27 mouse cellular contexts compared by ENCODE assay signal in genomic region chr13:38772996-38773395, GRCm38 (mm10).
DNase-seq lines count a peak whose midpoint lies in the region; ATAC-seq and TF ChIP-seq lines count a peak whose summit lies in the region.
"Had no signal": no experiment of that assay in that cellular context is flagged by ENCODE, and none has a peak within 500 bp of the region (broad histone marks: within the 10 kb centered on the region; RNA-seq: fewer than 3 reads in every experiment).

No protein-coding gene starts in this region.

- no peak overlapping the region for H3K4me2 ChIP-seq in heart, embryonic 12.5 days
- no peak overlapping the region for H3K4me2 ChIP-seq in midbrain, embryonic 16.5 days (ENCODE audit: low read length)
- H3K4me2 ChIP-seq in midbrain, postnatal 0 days (ENCODE audit: low read depth, low read length, poor library complexity, severe bottlenecking), result no peak overlapping the region
- H3K4me2 ChIP-seq: embryonic facial prominence, embryonic 12.5 days; forebrain, embryonic 13.5 days; heart, embryonic 13.5 days; hindbrain, embryonic 14.5 days had no signal

- ATAC-seq in heart, embryonic 12.5 days (ENCODE audit: insufficient number of reproducible peaks, low FRiP score), result no peak
- peak; percentile 54; the same call in 1 of the 2 replicates for ATAC-seq in midbrain, embryonic 16.5 days
- ATAC-seq in midbrain, postnatal 0 days (ENCODE audit: low FRiP score), result no peak
- ATAC-seq: forebrain, embryonic 13.5 days; forebrain, embryonic 16.5 days; intestine, postnatal 0 days; Patski had no signal

- no peaks in the 10 kb centered on the region for H3K9me3 ChIP-seq in heart, embryonic 12.5 days (replicated peaks)
- H3K9me3 ChIP-seq in midbrain, embryonic 16.5 days (replicated peaks; ENCODE audit: control insufficient read depth, low read length, poor library complexity, severe bottlenecking), result no peaks in the 10 kb centered on the region
- H3K9me3 ChIP-seq in midbrain, postnatal 0 days (ENCODE audit: low read length), result no peaks in the 10 kb centered on the region
- H3K9me3 ChIP-seq: embryonic facial prominence, embryonic 12.5 days; forebrain, embryonic 13.5 days; G1E; heart, embryonic 13.5 days had no signal

- H3K9ac ChIP-seq in heart, embryonic 12.5 days, result no peak overlapping the region
- H3K9ac ChIP-seq in midbrain, embryonic 16.5 days (ENCODE audit: low read depth, low read length), result no peak overlapping the region
- no peak overlapping the region for H3K9ac ChIP-seq in midbrain, postnatal 0 days (replicated peaks; ENCODE audit: low read length, poor library complexity, severe bottlenecking)
- H3K9ac ChIP-seq: embryonic facial prominence, embryonic 12.5 days; forebrain, embryonic 13.5 days; heart, embryonic 13.5 days; hindbrain, embryonic 14.5 days had no signal

- H3K36me3 ChIP-seq in heart, embryonic 12.5 days, result no peaks in the 10 kb centered on the region
- no peaks in the 10 kb centered on the region for H3K36me3 ChIP-seq in midbrain, embryonic 16.5 days (ENCODE audit: control insufficient read depth, insufficient read depth, low read length)
- no peaks in the 10 kb centered on the region for H3K36me3 ChIP-seq in midbrain, postnatal 0 days (ENCODE audit: insufficient read depth, low read length)
- H3K36me3 ChIP-seq: embryonic facial prominence, embryonic 12.5 days; G1E; heart, embryonic 13.5 days had no signal

- no peak overlapping the region for H3K4me3 ChIP-seq in heart, embryonic 12.5 days
- H3K4me3 ChIP-seq in midbrain, embryonic 16.5 days (ENCODE audit: low read depth, low read length), result no peak overlapping the region
- no peak overlapping the region for H3K4me3 ChIP-seq in midbrain, postnatal 0 days (ENCODE audit: low read depth, low read length)
- H3K4me3 ChIP-seq: embryonic facial prominence, embryonic 12.5 days; erythroblast, embryonic 14.5 days; forebrain, embryonic 13.5 days; gastrocnemius, adult 2 months; heart, embryonic 13.5 days had no signal

- WGBS in heart, embryonic 12.5 days, result 70% methylated on average over 6 of the region's 6 CpGs
- WGBS in midbrain, embryonic 16.5 days, result 72% methylated on average over 6 of the region's 6 CpGs
- WGBS in midbrain, postnatal 0 days, result 75% methylated on average over 6 of the region's 6 CpGs

- DNase-seq in heart, adult 11 months, result peak; percentile 61
- DNase-seq in midbrain, postnatal 0 days (ENCODE audit: low spot score), result no peak
- DNase-seq in forelimb bud, embryonic 11.5 days (ENCODE audit: low read depth, low spot score), result peak; percentile 39
- no peak for DNase-seq in cerebellum, adult 9-10 months
- DNase-seq in adrenal gland, adult 2 months, result no peak
- DNase-seq: adrenal gland, postnatal 14 days; B cell, adult 2 months; cerebellum, adult 11 months; cerebellum, adult 2 months; cerebellum, postnatal 10 days; gastrocnemius, adult 2 months; gastrocnemius, postnatal 14 days; heart, adult 18-20 months; heart, postnatal 14 days; heart, postnatal 4 days had no signal

- no peaks in the 10 kb centered on the region for H3K27me3 ChIP-seq in heart, embryonic 12.5 days (replicated peaks)
- no peaks in the 10 kb centered on the region for H3K27me3 ChIP-seq in midbrain, embryonic 16.5 days (ENCODE audit: control insufficient read depth, insufficient read depth, low read depth, low read length)
- no peaks in the 10 kb centered on the region for H3K27me3 ChIP-seq in midbrain, postnatal 0 days (ENCODE audit: insufficient read depth, low read length)
- H3K27me3 ChIP-seq: CH12.LX; embryonic facial prominence, embryonic 12.5 days; forebrain, embryonic 13.5 days; heart, embryonic 13.5 days; Patski had no signal

- no peak overlapping the region for H3K27ac ChIP-seq in heart, embryonic 12.5 days (ENCODE audit: poor library complexity, severe bottlenecking)
- no peak overlapping the region for H3K27ac ChIP-seq in midbrain, embryonic 16.5 days (ENCODE audit: low read length)
- H3K27ac ChIP-seq in midbrain, postnatal 0 days (ENCODE audit: low read depth, low read length), result no peak overlapping the region
- H3K27ac ChIP-seq: embryonic facial prominence, embryonic 12.5 days; forebrain, embryonic 13.5 days; gastrocnemius, adult 2 months; heart, embryonic 13.5 days; hindbrain, embryonic 14.5 days had no signal

- no peaks in the 10 kb centered on the region for H3K4me1 ChIP-seq in heart, embryonic 12.5 days (replicated peaks)
- no peaks in the 10 kb centered on the region for H3K4me1 ChIP-seq in midbrain, embryonic 16.5 days (ENCODE audit: control insufficient read depth, insufficient read depth, low read length)
- no peaks in the 10 kb centered on the region for H3K4me1 ChIP-seq in midbrain, postnatal 0 days (ENCODE audit: insufficient read depth, low read length)
- H3K4me1 ChIP-seq: embryonic facial prominence, embryonic 12.5 days; forebrain, embryonic 13.5 days; heart, embryonic 13.5 days had no signal

- TF ChIP-seq CTCF in midbrain, postnatal 0 days (IDR thresholded peaks at IDR 0.05), result no peak

Comparison
In these comparisons a context has a peak if more than half of its experiments do, and no peak if none do; other contexts are left out.
1. DNase-seq: peak in heart, adult 11 months (single experiment) and forelimb bud, embryonic 11.5 days (single experiment); none in midbrain, postnatal 0 days (single experiment), cerebellum, adult 9-10 months (single experiment) and adrenal gland, adult 2 months (single experiment).